Mouse (Mus musculus): ENCODE data around the gene Txk.

DNA sequence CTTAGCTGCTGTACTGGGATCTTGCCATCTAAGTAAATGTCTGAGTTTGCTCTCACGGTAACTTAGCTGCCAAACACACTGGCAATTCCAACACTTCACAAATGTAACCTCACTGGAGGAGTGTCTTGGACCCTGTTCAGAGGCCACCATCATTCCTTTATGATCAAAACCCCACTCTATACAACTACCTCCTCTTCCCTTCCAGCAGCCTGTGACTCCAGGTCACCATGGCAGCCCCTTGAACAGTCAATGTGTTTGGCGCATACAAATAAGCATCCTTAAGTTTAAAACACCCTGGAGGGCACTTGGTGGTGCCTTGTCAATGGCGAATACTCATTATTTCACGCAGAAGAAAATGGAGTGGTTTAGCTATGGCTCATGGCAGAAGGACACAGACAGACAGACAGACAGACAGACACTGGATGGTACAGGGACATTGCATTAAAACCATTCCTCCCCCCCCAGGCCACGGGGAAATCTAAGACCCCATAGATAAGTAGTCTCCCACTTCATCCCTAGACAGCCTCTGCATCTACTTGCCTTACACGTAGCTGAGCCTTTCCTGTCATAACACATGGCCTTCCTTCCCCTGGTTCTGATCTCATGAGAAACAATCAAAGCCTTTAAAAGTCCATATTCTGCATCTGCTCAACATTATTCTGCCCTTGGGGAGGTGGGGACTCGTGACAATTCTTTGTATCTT lies 1.4 kb downstream of the Txk start:
- TF ChIP-seq GATA1 (IDR thresholded peaks at IDR 0.05; ENCODE audit: borderline replicate concordance, low read length) (no peak), FLI1 (IDR thresholded peaks at IDR 0.05; ENCODE audit: low read length) (no peak)
